In genomic region chr14:47735354-47735753, GRCm38 (mm10) we compare ENCODE assay signal across 25 mouse cellular contexts.
DNase-seq lines count a peak whose midpoint lies in the region; ATAC-seq and TF ChIP-seq lines count a peak whose summit lies in the region.
"Had no signal": no experiment of that assay in that cellular context is flagged by ENCODE, and none has a peak within 500 bp of the region (broad histone marks: within the 10 kb centered on the region; RNA-seq: fewer than 3 reads in every experiment).

No protein-coding gene starts in this region.

- TF ChIP-seq CTCF in liver, adult 2 months (IDR thresholded peaks at IDR 0.05; ENCODE audit: low read depth, low read length), result no peak

- WGBS in liver, adult 2 months, result 87% methylated on average over 12 of the region's 12 CpGs
- WGBS in liver, embryonic 11.5 days, result 89% methylated on average over 12 of the region's 12 CpGs
- WGBS in macrophage (ENCODE audit: missing documents), result 48% methylated on average over 12 of the region's 12 CpGs
- WGBS in forebrain, embryonic 11.5 days, result 91% methylated on average over 12 of the region's 12 CpGs

- H3K27me3 ChIP-seq in liver, adult 2 months (ENCODE audit: control insufficient read depth, insufficient read depth, low read length), result no peaks in the 10 kb centered on the region
- H3K27me3 ChIP-seq in liver, embryonic 11.5 days (replicated peaks; ENCODE audit: control insufficient read depth, insufficient read depth, low read length), result no peaks in the 10 kb centered on the region
- no peaks in the 10 kb centered on the region for H3K27me3 ChIP-seq in forebrain, embryonic 11.5 days (ENCODE audit: control insufficient read depth, insufficient read depth, low read length)
- H3K27me3 ChIP-seq: embryonic facial prominence, embryonic 15.5 days; forebrain, embryonic 15.5 days; heart, embryonic 13.5 days; midbrain, embryonic 12.5 days had no signal

- no peak overlapping the region for H3K27ac ChIP-seq in liver, adult 2 months (replicated peaks; ENCODE audit: insufficient read depth, low read depth, low read length)
- H3K27ac ChIP-seq in liver, embryonic 11.5 days (ENCODE audit: low read depth, low read length), result no peak overlapping the region
- peak overlapping the region; percentile 7; the same call in 1 of the 2 replicates for H3K27ac ChIP-seq in macrophage
- H3K27ac ChIP-seq in forebrain, embryonic 11.5 days (ENCODE audit: low read depth, low read length), result no peak overlapping the region
- H3K27ac ChIP-seq: embryonic facial prominence, embryonic 15.5 days; forebrain, embryonic 15.5 days; heart, embryonic 13.5 days; limb, embryonic 10.5 days; midbrain, embryonic 12.5 days had no signal

- no peak for TF ChIP-seq POLR2A in liver, adult 2 months (IDR thresholded peaks at IDR 0.05; ENCODE audit: extremely low read depth, insufficient read depth, low read length)

- no peak overlapping the region for H3K4me2 ChIP-seq in liver, embryonic 11.5 days
- H3K4me2 ChIP-seq in forebrain, embryonic 11.5 days (ENCODE audit: low read depth, low read length, severe bottlenecking), result no peak overlapping the region
- H3K4me2 ChIP-seq: embryonic facial prominence, embryonic 15.5 days; forebrain, embryonic 15.5 days; heart, embryonic 13.5 days; midbrain, embryonic 12.5 days had no signal

- no peak overlapping the region for H3K4me3 ChIP-seq in liver, adult 2 months (ENCODE audit: insufficient read depth, low read depth, low read length)
- no peak overlapping the region for H3K4me3 ChIP-seq in liver, embryonic 11.5 days (ENCODE audit: low read depth, low read length)
- no peak overlapping the region for H3K4me3 ChIP-seq in macrophage (ENCODE audit: inconsistent target)
- H3K4me3 ChIP-seq in forebrain, embryonic 11.5 days (ENCODE audit: low read depth, low read length), result no peak overlapping the region
- H3K4me3 ChIP-seq: embryonic facial prominence, embryonic 15.5 days; forebrain, embryonic 15.5 days; heart, embryonic 13.5 days; limb, embryonic 10.5 days; midbrain, embryonic 12.5 days had no signal

- peaks cover 56% of the 10 kb centered on the region for H3K36me3 ChIP-seq in liver, adult 2 months (ENCODE audit: control insufficient read depth, insufficient read depth, low read length)
- H3K36me3 ChIP-seq in liver, embryonic 11.5 days (ENCODE audit: control insufficient read depth, insufficient read depth, low read length), result peaks cover 21% of the 10 kb centered on the region
- peaks cover 15% of the 10 kb centered on the region; the same call in 1 of the 2 replicates for H3K36me3 ChIP-seq in macrophage (ENCODE audit: inconsistent target)
- peaks cover 3% of the 10 kb centered on the region; the same call in 1 of the 2 replicates for H3K36me3 ChIP-seq in forebrain, embryonic 11.5 days (ENCODE audit: control insufficient read depth, insufficient read depth, low read length)

- H3K9ac ChIP-seq in liver, adult 2 months (ENCODE audit: low read depth, low read length), result no peak overlapping the region
- H3K9ac ChIP-seq in liver, embryonic 11.5 days (ENCODE audit: low read depth, low read length), result no peak overlapping the region
- H3K9ac ChIP-seq in forebrain, embryonic 11.5 days (ENCODE audit: low read length), result no peak overlapping the region
- H3K9ac ChIP-seq: embryonic facial prominence, embryonic 15.5 days; forebrain, embryonic 15.5 days; heart, embryonic 13.5 days; liver, postnatal 0 days; midbrain, embryonic 12.5 days had no signal

- no peaks in the 10 kb centered on the region for H3K9me3 ChIP-seq in liver, embryonic 11.5 days (ENCODE audit: control insufficient read depth, low read length)
- H3K9me3 ChIP-seq in forebrain, embryonic 11.5 days (ENCODE audit: control insufficient read depth, low read length), result no peaks in the 10 kb centered on the region
- H3K9me3 ChIP-seq: embryonic facial prominence, embryonic 15.5 days; forebrain, embryonic 15.5 days; heart, embryonic 13.5 days; limb, embryonic 10.5 days; midbrain, embryonic 12.5 days had no signal

- ATAC-seq in liver, embryonic 11.5 days (replicated peaks; ENCODE audit: low FRiP score), result no peak
- ATAC-seq in forebrain, embryonic 11.5 days (replicated peaks; ENCODE audit: low FRiP score), result no peak
- ATAC-seq: forebrain, embryonic 15.5 days; intestine, postnatal 0 days; liver, postnatal 0 days; lung, postnatal 0 days had no signal

- H3K79me2 ChIP-seq in liver, adult 2 months (ENCODE audit: control insufficient read depth, insufficient read depth, low read length), result no peaks in the 10 kb centered on the region
- H3K79me2 ChIP-seq in macrophage (ENCODE audit: inconsistent target), result no peaks in the 10 kb centered on the region

- no peaks in the 10 kb centered on the region for H3K4me1 ChIP-seq in liver, adult 2 months (ENCODE audit: control insufficient read depth, insufficient read depth, low read length)
- no peaks in the 10 kb centered on the region for H3K4me1 ChIP-seq in liver, embryonic 11.5 days (replicated peaks; ENCODE audit: control insufficient read depth, insufficient read depth, low read length)
- H3K4me1 ChIP-seq in forebrain, embryonic 11.5 days (replicated peaks; ENCODE audit: control insufficient read depth, insufficient read depth, low read length), result no peaks in the 10 kb centered on the region
- H3K4me1 ChIP-seq: embryonic facial prominence, embryonic 15.5 days; forebrain, embryonic 15.5 days; heart, embryonic 13.5 days; limb, embryonic 10.5 days; midbrain, embryonic 12.5 days had no signal

- DNase-seq in liver, adult 2 months (ENCODE audit: extremely low read depth, low read depth, low spot score), result peak; percentile 14
- no peak for DNase-seq in liver, embryonic 11.5 days (ENCODE audit: low spot score)
- DNase-seq in brain, adult 2 months (ENCODE audit: low read depth, low spot score), result peak; percentile 24
- peak; percentile 23 for DNase-seq in telencephalon, adult 2 months (ENCODE audit: low read depth, low spot score)
- no peak for DNase-seq in kidney, postnatal 10 days
- no peak for DNase-seq in forebrain, embryonic 11.5 days (ENCODE audit: low spot score)
- DNase-seq in MN1 (ENCODE audit: low spot score), result no peak
- DNase-seq: adrenal gland, postnatal 10 days; cerebellum, adult 18-20 months; cerebellum, postnatal 14 days; gastrocnemius, postnatal 10 days; heart, postnatal 14 days; kidney, postnatal 36 days; liver; liver, postnatal 0 days; retina, postnatal 1 day; thymus, postnatal 36 days had no signal

Comparison
In these comparisons a context has a peak if more than half of its experiments do, and no peak if none do; other contexts are left out.
1. DNase-seq: peak in liver, adult 2 months (single experiment), brain, adult 2 months (single experiment) and telencephalon, adult 2 months (single experiment); none in liver, embryonic 11.5 days (single experiment), kidney, postnatal 10 days (single experiment), forebrain, embryonic 11.5 days (single experiment) and MN1 (single experiment).